Mouse (Mus musculus) MEL (cell line): ENCODE measurements around the gene Foxn2. TPM values are rescaled to one million over a fixed set of nuclear protein-coding genes. Genes with fewer than 3 reads are reported as not detected.

Source experiments
- DNase-seq: peaks from one replicate; pipeline ENCODE4 v3.0.0; 2011; ENCODE audit warnings: low read depth, low spot score
- H3K27ac ChIP-seq: 2 replicates; pipeline ENCODE4 v1.5.1; 2012; ENCODE audit warnings: low read depth, mild to moderate bottlenecking, control low read depth, low read length, moderate library complexity; ENCODE audit not compliant: control insufficient read depth
- H3K27me3 ChIP-seq, 2 experiments: fragments of 150-350 bp in 1 of 2; sonication (generic) in 1 of 2; 2 replicates each; pipeline ENCODE4 v1.6.1; 2012; ENCODE audit warnings: low read length in 2 of 2, mild to moderate bottlenecking in 2 of 2, improper control_type of control experiment in 1 of 2, moderate library complexity in 1 of 2; ENCODE audit not compliant: insufficient read depth in 2 of 2, control insufficient read depth in 1 of 2
- H3K36me3 ChIP-seq, 2 experiments: 2 replicates each; pipeline ENCODE4 v1.6.1; 2012 to 2014; ENCODE audit warnings: low read length in 2 of 2, improper control_type of control experiment in 1 of 2, inconsistent platforms in 1 of 2, mild to moderate bottlenecking in 1 of 2; ENCODE audit not compliant: insufficient read depth in 2 of 2, control insufficient read depth in 1 of 2
- H3K4me1 ChIP-seq, 2 experiments: fragments of 150-350 bp in 1 of 2; sonication (generic) in 1 of 2; 2 replicates each; pipeline ENCODE4 v1.6.1; 2012; ENCODE audit warnings: low read length in 2 of 2, improper control_type of control experiment in 1 of 2, mild to moderate bottlenecking in 1 of 2; ENCODE audit not compliant: insufficient read depth in 2 of 2, control insufficient read depth in 1 of 2
- H3K4me3 ChIP-seq, 2 experiments: fragments of 150-350 bp in 1 of 2; sonication (generic) in 1 of 2; 2 replicates each; pipeline ENCODE4 v1.5.1; 2012; ENCODE audit warnings: low read depth in 2 of 2, low read length in 2 of 2, mild to moderate bottlenecking in 2 of 2, moderate library complexity in 2 of 2, control low read depth in 1 of 2, improper control_type of control experiment in 1 of 2; ENCODE audit not compliant: control insufficient read depth in 1 of 2, insufficient read depth in 1 of 2
- H3K79me2 ChIP-seq: 2 replicates; pipeline ENCODE4 v1.6.1; 2012; ENCODE audit warnings: mild to moderate bottlenecking, low read length, moderate library complexity; ENCODE audit not compliant: control insufficient read depth, poor library complexity, insufficient read depth
- H3K9ac ChIP-seq: 2 replicates; pipeline ENCODE4 v1.6.1; 2012; ENCODE audit warnings: low read depth, mild to moderate bottlenecking, control low read depth, low read length, moderate library complexity; ENCODE audit not compliant: control insufficient read depth, poor library complexity, severe bottlenecking
- H3K9me3 ChIP-seq: fragments of 150-350 bp; sonication (generic); replicated peaks from 2 replicates; pipeline ENCODE4 v1.6.1; 2012; ENCODE audit warnings: mild to moderate bottlenecking, low read length, improper control_type of control experiment, moderate library complexity; ENCODE audit not compliant: insufficient read depth
- BHLHE40 ChIP-seq: IDR thresholded peaks from 2 replicates; pipeline ENCODE4 v1.6.1; 2012; ENCODE audit warnings: low read depth, mild to moderate bottlenecking, inconsistent platforms, low read length, improper control_type of control experiment, borderline replicate concordance
- CHD2 ChIP-seq: IDR thresholded peaks from 2 replicates; pipeline ENCODE4 v1.6.1; 2011; ENCODE audit warnings: low read length, improper control_type of control experiment
- ELF1 ChIP-seq: IDR thresholded peaks from 2 replicates; pipeline ENCODE4 v1.6.1; 2014; ENCODE audit warnings: low read depth, mild to moderate bottlenecking, inconsistent platforms, low read length, improper control_type of control experiment, moderate library complexity
- EP300 ChIP-seq, 2 experiments: IDR thresholded peaks; 2 replicates each; pipeline ENCODE4 v1.6.1; 2011; ENCODE audit warnings: improper control_type of control experiment in 2 of 2, low read length in 2 of 2, low read depth in 1 of 2, mild to moderate bottlenecking in 1 of 2
- ETS1 ChIP-seq: IDR thresholded peaks from 2 replicates; pipeline ENCODE4 v1.6.1; 2012; ENCODE audit warnings: low read depth, mild to moderate bottlenecking, inconsistent platforms, low read length, improper control_type of control experiment, moderate library complexity
- GABPA ChIP-seq: IDR thresholded peaks from 2 replicates; pipeline ENCODE4 v1.6.1; 2012; ENCODE audit warnings: low read depth, mild to moderate bottlenecking, inconsistent platforms, low read length, improper control_type of control experiment, moderate library complexity
- GATA1 ChIP-seq: IDR thresholded peaks from 2 replicates; pipeline ENCODE4 v1.6.1; 2011; ENCODE audit warnings: low read depth, low read length, improper control_type of control experiment
- JUND ChIP-seq: IDR thresholded peaks from 2 replicates; pipeline ENCODE4 v1.6.1; 2011; ENCODE audit warnings: low read depth, mild to moderate bottlenecking, improper control_type of control experiment, low read length
- MAFK ChIP-seq: IDR thresholded peaks from 2 replicates; pipeline ENCODE4 v1.6.1; 2011; ENCODE audit warnings: low read depth, mild to moderate bottlenecking, low read length, improper control_type of control experiment, borderline replicate concordance
- MAX ChIP-seq: IDR thresholded peaks from 2 replicates; pipeline ENCODE4 v1.6.1; 2011; ENCODE audit warnings: low read length, improper control_type of control experiment
- MAZ ChIP-seq: IDR thresholded peaks from 2 replicates; pipeline ENCODE4 v1.6.1; 2012; ENCODE audit warnings: low read depth, mild to moderate bottlenecking, inconsistent platforms, low read length, improper control_type of control experiment
- MEF2A ChIP-seq: IDR thresholded peaks from 2 replicates; pipeline ENCODE4 v1.6.1; 2014; ENCODE audit warnings: low read depth, mild to moderate bottlenecking, inconsistent platforms, low read length, improper control_type of control experiment; ENCODE audit not compliant: poor library complexity, insufficient replicate concordance, severe bottlenecking; ENCODE audit errors: extremely low read depth
- MXI1 ChIP-seq: IDR thresholded peaks from 2 replicates; pipeline ENCODE4 v1.6.1; 2011; ENCODE audit warnings: mild to moderate bottlenecking, low read depth, low read length, improper control_type of control experiment
- MYB ChIP-seq: IDR thresholded peaks from 2 replicates; pipeline ENCODE4 v1.6.1; 2011; ENCODE audit warnings: mild to moderate bottlenecking, low read depth, low read length, improper control_type of control experiment
- POLR2AphosphoS5 ChIP-seq: IDR thresholded peaks from 2 replicates; pipeline ENCODE4 v1.6.1; 2012; ENCODE audit warnings: low read depth, borderline replicate concordance, mild to moderate bottlenecking, inconsistent platforms, low read length, moderate library complexity, mixed read lengths
- RAD21 ChIP-seq: IDR thresholded peaks from 2 replicates; pipeline ENCODE4 v1.6.1; 2011; ENCODE audit warnings: mild to moderate bottlenecking, low read depth, low read length, improper control_type of control experiment
- RCOR1 ChIP-seq: IDR thresholded peaks from 2 replicates; pipeline ENCODE4 v1.6.1; 2012; ENCODE audit warnings: low read depth, mild to moderate bottlenecking, inconsistent platforms, low read length, improper control_type of control experiment
- TAL1 ChIP-seq: IDR thresholded peaks from 2 replicates; pipeline ENCODE4 v1.6.1; 2012; ENCODE audit warnings: mild to moderate bottlenecking, inconsistent platforms, low read length, moderate library complexity, mixed read lengths
- TBP ChIP-seq: IDR thresholded peaks from 2 replicates; pipeline ENCODE4 v1.8.0; 2011; ENCODE audit warnings: low read depth, low read length, improper control_type of control experiment
- TCF12 ChIP-seq: IDR thresholded peaks from 2 replicates; pipeline ENCODE4 v1.6.1; 2014; ENCODE audit warnings: low read depth, mild to moderate bottlenecking, inconsistent platforms, low read length, improper control_type of control experiment, moderate library complexity
- UBTF ChIP-seq: IDR thresholded peaks from 2 replicates; pipeline ENCODE4 v1.6.1; 2012; ENCODE audit warnings: low read depth, mild to moderate bottlenecking, inconsistent platforms, low read length, improper control_type of control experiment, moderate library complexity, borderline replicate concordance; ENCODE audit not compliant: insufficient read depth
- USF2 ChIP-seq, 2 experiments: IDR thresholded peaks; 2 replicates each; pipeline ENCODE4 v1.6.1; 2011 to 2012; ENCODE audit warnings: improper control_type of control experiment in 2 of 2, low read length in 2 of 2, borderline replicate concordance in 1 of 2, inconsistent platforms in 1 of 2, low read depth in 1 of 2, mild to moderate bottlenecking in 1 of 2; ENCODE audit not compliant: insufficient read depth in 1 of 2
- ZC3H11A ChIP-seq: IDR thresholded peaks from 2 replicates; pipeline ENCODE4 v1.6.1; 2012; ENCODE audit warnings: low read depth, mild to moderate bottlenecking, inconsistent platforms, low read length, improper control_type of control experiment
- ZKSCAN1 ChIP-seq: IDR thresholded peaks from 2 replicates; pipeline ENCODE4 v1.6.1; 2012; ENCODE audit warnings: low read depth, mild to moderate bottlenecking, inconsistent platforms, low read length, improper control_type of control experiment, moderate library complexity
- ZMIZ1 ChIP-seq: IDR thresholded peaks from 2 replicates; pipeline ENCODE4 v1.6.1; 2012; ENCODE audit warnings: low read depth, mild to moderate bottlenecking, inconsistent platforms, low read length, improper control_type of control experiment, moderate library complexity
- ZNF384 ChIP-seq: IDR thresholded peaks from 2 replicates; pipeline ENCODE4 v1.6.1; 2012; ENCODE audit warnings: low read depth, mild to moderate bottlenecking, inconsistent platforms, low read length, improper control_type of control experiment
- polyA plus RNA-seq, 2 experiments: library from polyadenylated mRNA; stranded (reverse) in 1 of 2; unstranded in 1 of 2; fragments of >175 nt in 1 of 2; fragments of >200 nt in 1 of 2; gene quantifications; 2 replicates each; pipeline versions ENCODE4 v1.2.1 to v1.2.4; 2012; ENCODE audit warnings: low replicate concordance in 2 of 2, low read depth in 1 of 2; ENCODE audit not compliant: insufficient read length in 2 of 2, insufficient read depth in 1 of 2, missing spikeins in 1 of 2
- total RNA-seq: library from RNA; depleted of rRNA; stranded (reverse); fragments of 300-350 nt; gene quantifications from 2 replicates; pipeline ENCODE4 v1.2.3, GENCODE M21; 2012

Gene Foxn2
- total and polyA plus RNA-seq, 3 experiments: 20.0 to 133 (median 21.7) TPM

- peaks cover 26 to 30% of the 10 kb centered on the region in 2 experiments for H3K4me1 ChIP-seq
- no peaks in the 10 kb centered on the region for H3K9me3 ChIP-seq
- H3K9ac ChIP-seq: no peak overlapping the region; the same call in 1 of the 2 replicates
- TF ChIP-seq RCOR1 (peak; percentile 29; the same call in 1 of the 2 replicates), TCF12 (peak; percentile 67; the same call in 1 of the 2 replicates), POLR2AphosphoS5 (no peak), EP300 (IDR thresholded peaks at IDR 0.05; ENCODE audit: low read depth in 1 of 2, low read length in 2 of 2) (peak; percentile 60 to 79), RAD21 (no peak), TBP (0 out of 2 replicates have a peak, but pooled peaks have one; percentile 35), ZMIZ1 (no peak), CHD2 (no peak), ZC3H11A (no peak), GABPA (peak; percentile 56; the same call in 1 of the 2 replicates), MAZ (no peak), MXI1 (no peak), ETS1 (0 out of 2 replicates have a peak, but pooled peaks have one; percentile 36), TAL1 (peak; percentile 68), ZNF384 (peak; percentile 90), GATA1 (peak; percentile 65), JUND (no peak), MAFK (peak; percentile 79), ZKSCAN1 (no peak)
- TF ChIP-seq, all 39 proteins: peak for 10
- Histone ChIP-seq H3K79me2 (peaks cover 4% of the 10 kb centered on the region), H3K27me3 (no peaks in the 10 kb centered on the region), H3K4me3 (no peak overlapping the region), H3K27ac (peak overlapping the region; percentile 57), H3K36me3 (peaks cover 6 to 32% of the 10 kb centered on the region in 2 experiments)
- DNase-seq: peak; percentile 83
These were observed 41.1 kb downstream of the Foxn2 start for GRCm38 (mm10) chr17:88481587-88481986.

- no peak for TF ChIP-seq MAX
- TF ChIP-seq BHLHE40: no peak
- TF ChIP-seq UBTF: no peak
- TF ChIP-seq ETS1: no peak
- no peak for TF ChIP-seq ZNF384
- no peak for TF ChIP-seq EP300 (IDR thresholded peaks at IDR 0.05; ENCODE audit: low read depth in 1 of 2, low read length in 2 of 2)
- TF ChIP-seq TAL1: no peak
- TF ChIP-seq ELF1: no peak
- no peak for TF ChIP-seq MEF2A
- no peak for TF ChIP-seq POLR2AphosphoS5
- TF ChIP-seq USF2 (IDR thresholded peaks at IDR 0.05; ENCODE audit: borderline replicate concordance in 1 of 2, insufficient read depth in 1 of 2, low read depth in 1 of 2, low read length in 2 of 2): no peak
- no peak for TF ChIP-seq MYB
- Histone ChIP-seq H3K4me3 (no peak overlapping the region), H3K27ac (no peak overlapping the region), H3K4me1 (peaks cover 21 to 23% of the 10 kb centered on the region in 2 experiments), H3K79me2 (peaks cover 4% of the 10 kb centered on the region), H3K9ac (no peak overlapping the region), H3K9me3 (no peaks in the 10 kb centered on the region), H3K36me3 (peaks cover 9 to 26% of the 10 kb centered on the region in 2 experiments), H3K27me3 (no peaks in the 10 kb centered on the region)
- no peak for DNase-seq
These were observed 44.0 kb downstream of the Foxn2 start for GRCm38 (mm10) chr17:88484539-88484938.
